Mouse (Mus musculus): ENCODE measurements at regions not wholly inside any gene's neighbourhood (a gene's known extent, or its start where the extent isn't known, plus 50 kb on each side); places are given as distances from the start of the nearest gene placed in this dataset.

GRCm38 (mm10) chr19:26475197-26475596 lies 129.7 kb upstream of the Smarca2 start:
- no peak for TF ChIP-seq POLR2A (IDR thresholded peaks at IDR 0.05; ENCODE audit: control insufficient read depth, low read depth, low read length)
- TF ChIP-seq CTCF (IDR thresholded peaks at IDR 0.05; ENCODE audit: control insufficient read depth, insufficient read depth, insufficient replicate concordance, low read depth, low read length) = no peak

All from testis, adult 2 months (tissue).